Mouse (Mus musculus): Measurements from ENCODE around the gene Dguok.

- TF ChIP-seq POLR2A (IDR thresholded peaks at IDR 0.05; ENCODE audit: borderline replicate concordance, extremely low read depth, low read depth, low read length) (no peak), CTCF (IDR thresholded peaks at IDR 0.05; ENCODE audit: insufficient read depth, low read length) (no peak)
Observed at GRCm38 (mm10) chr6:83532608-83533007, 25.8 kb upstream of the Dguok start.

Data from lung, adult 2 months (tissue).